Mouse (Mus musculus) erythroid progenitor cell, adult 5-6 weeks (primary cell): ENCODE data around the gene Tmub2. TPM values are rescaled to one million over a fixed set of nuclear protein-coding genes. Genes with fewer than 3 reads are reported as not detected.
A peak's percentile ranks its signal among the peaks of the same experiment; 100 is the strongest.

Source experiments
- ATAC-seq: replicated peaks from 2 replicates; pipeline ENCODE4 v1.8.0; 2016; ENCODE audit warnings: moderate number of reproducible peaks, mild to moderate bottlenecking, moderate TSS enrichment, inconsistent platforms; ENCODE audit not compliant: poor library complexity, low FRiP score, severe bottlenecking
- total RNA-seq, 2 experiments: library from RNA; stranded (forward) in 1 of 2; stranded (reverse) in 1 of 2; fragments of 150-400 nt in 1 of 2; fragments of 186-747, 209-891 nt in 1 of 2; gene quantifications; 2 replicates each; pipeline versions ENCODE4 v1.2.3 to v1.2.4; 2015 to 2017; ENCODE audit warnings: low replicate concordance in 2 of 2

Gene Tmub2
- total RNA-seq, 2 experiments from 2014 or later: 36.9 to 46.1 TPM

DNA sequence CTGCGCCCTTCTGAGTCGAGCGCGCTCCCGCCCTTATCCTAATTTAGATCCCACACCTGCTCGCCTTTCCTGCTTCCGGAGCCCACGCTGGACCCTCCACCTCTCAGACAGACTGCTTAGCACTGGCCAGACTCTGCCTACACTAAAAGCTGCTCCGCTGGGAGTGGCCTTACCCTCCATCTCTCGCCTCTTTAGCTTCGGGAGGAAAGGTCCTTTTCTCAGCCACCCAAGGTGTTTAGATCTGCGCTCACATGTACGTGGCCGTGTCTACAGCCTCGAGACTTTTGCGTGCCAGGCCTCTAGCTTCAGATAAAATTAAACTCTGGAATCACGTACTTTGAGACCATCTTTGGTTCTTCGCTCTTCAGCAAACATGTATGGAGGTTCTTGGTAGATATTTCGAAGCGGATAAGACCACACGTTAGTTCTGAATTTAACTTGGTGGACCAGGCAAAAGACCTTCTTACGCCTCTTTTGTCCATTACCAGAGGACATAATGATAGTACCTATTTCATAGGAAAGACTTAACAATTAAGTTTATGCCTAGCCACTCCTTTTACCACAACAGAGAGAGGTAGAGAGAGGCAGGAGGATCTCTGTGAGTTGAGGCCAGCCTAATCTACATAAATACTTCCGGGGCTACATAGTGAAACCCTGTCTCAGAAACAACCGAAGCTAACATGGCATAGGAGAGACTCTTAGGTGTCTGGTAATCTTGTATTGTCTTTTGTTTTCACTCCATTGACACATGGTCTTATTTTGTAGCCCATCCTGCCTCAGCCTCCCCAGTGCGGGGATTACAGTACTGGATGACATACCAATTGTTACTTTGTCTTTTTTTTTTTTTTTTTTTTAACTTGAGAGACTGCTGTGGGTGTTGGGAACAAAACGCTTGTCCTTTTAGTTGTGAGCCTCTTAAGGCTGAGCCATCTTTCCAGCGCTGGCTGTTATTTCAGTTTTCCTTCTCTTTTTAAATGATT lies 13.1 kb downstream of the Tmub2 start:
- peak; percentile 36 for ATAC-seq

DNA sequence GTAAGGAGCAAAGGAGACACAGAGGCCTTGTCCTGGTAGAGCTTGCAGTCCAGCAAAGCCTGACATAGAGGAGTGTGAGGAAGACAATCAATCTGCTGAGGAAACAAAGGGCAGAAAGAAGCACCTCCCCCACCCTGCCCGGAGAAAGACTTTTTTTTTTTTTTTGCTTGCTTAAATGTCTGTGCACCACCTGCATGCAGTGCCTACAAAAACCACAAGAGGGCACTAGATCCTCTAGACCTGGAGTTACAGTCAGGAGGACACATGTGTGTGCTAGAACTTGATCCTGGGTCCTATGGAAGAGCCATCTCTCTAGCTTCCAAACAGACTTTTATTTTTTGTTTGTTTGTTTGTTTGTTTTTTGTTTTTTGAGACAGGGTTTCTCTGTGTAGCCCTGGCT lies 15.1 kb downstream of the Tmub2 start:
- ATAC-seq: no peak

DNA sequence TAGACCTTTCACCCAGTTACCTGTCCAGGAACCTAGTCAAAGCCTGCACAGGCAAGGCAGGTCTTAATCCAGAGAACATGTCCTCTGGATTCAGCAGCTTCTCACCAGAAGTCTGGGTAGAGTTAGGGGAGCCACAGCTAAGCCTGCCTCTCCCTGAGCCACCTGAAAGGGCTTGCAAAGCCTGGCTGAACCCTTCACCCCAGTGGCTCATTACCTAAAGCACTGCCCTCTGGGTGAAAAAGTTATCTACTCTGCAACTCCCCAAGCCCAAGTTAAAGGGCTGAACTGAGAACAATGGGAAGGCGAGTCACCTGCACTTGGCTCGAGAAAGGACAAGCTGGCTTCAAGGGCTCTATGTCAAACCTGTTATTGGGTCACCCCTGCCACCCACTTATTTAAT lies 19.4 kb downstream of the Tmub2 start:
- ATAC-seq: no peak

DNA sequence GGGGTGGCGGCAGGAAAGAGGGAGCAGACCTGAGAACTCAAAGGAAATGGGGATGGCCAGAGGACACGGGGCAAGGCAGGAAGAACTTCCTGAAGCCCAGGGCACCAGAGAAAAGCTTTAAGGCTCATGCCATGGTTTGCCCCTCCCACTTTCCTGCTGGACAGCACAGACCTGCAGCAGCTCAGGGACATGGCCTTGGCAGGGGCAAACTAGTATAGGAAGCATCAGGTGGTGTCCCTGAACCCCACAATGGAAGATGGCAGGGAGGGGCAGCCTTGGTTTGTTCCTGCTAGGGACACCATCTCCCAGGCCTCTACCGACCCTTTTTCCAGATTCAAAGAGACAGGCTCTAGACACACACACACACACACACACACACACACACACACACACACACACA lies 20.6 kb downstream of the Tmub2 start:
- no peak for ATAC-seq

DNA sequence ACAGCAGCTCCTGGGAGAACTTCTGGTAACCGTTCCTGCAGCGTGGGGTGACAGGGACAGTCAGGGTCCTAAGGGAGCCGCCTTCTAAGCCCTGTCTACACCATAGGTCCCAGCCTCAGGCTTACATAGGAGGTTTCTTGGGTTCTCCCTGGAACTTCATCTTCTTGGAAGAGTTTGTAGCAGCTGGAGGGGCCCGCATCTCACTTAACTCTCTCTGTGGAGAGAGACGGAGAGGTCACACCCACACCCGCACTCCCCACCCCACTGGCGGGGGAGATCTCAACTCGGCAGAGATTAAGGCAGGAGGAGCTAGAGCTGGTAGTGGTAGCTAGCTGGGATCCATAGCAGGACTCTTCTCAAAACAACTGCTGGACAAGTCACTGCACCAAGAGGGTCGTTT lies 23.4 kb downstream of the Tmub2 start:
- ATAC-seq: no peak

DNA sequence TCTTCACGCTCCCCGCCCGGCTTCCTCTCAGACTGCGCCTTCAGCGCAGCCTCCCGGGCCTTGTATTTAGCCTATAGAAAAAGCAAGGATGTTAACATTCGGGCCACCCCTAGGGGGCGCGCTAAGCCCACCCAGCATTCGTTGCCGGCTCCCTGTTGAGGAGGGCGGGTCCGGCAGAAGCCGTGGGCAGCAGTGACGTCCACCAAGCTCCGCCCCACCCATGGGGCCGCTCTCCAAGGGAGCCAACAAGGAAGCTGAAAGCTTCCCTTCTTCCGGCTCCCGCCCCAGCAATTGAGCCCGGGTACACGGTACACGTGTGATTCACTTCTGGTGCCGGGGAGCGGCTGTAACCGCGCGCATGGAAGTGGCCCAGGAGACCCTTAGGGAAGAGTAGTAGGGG lies 24.2 kb downstream of the Tmub2 start:
- ATAC-seq: peak; percentile 93

DNA sequence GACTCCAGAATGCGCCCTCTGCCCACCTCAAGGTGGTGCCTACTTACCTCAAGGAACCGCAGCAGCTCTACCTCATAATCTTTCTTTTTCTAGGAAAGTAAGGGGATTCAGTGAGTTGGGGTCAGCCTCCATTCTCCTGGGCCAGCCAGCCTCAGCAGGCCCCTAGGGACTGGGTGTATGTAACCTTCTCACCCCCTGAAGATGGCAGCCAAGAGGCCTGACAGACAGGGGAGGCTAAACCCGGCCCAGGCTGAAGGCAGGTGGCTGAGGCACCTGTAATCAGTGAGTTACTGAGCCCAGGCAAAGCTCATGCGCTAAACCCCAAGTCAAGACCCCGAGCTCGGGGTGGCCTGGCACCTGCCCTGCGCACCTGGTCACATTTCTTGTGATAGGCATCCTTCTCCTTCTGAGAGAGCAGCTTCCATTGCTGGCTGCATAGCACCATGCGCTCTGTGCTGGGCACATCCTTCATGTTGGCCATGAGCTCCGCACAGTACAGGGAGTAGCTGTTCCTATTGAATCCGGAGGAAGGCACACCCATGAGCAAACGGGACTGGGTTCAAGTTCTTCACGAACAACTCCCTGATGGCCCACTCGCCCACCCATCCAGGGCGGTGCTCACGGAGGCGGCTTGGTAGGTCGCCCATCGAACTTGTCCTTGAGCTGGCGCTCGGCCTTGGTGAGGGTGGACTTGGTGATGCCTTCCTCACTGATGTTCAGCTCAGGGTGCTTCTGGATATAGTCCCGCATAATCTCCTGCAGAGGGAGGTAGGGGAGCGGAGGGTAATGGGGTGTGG lies 25.3 kb downstream of the Tmub2 start:
- ATAC-seq: no peak

DNA sequence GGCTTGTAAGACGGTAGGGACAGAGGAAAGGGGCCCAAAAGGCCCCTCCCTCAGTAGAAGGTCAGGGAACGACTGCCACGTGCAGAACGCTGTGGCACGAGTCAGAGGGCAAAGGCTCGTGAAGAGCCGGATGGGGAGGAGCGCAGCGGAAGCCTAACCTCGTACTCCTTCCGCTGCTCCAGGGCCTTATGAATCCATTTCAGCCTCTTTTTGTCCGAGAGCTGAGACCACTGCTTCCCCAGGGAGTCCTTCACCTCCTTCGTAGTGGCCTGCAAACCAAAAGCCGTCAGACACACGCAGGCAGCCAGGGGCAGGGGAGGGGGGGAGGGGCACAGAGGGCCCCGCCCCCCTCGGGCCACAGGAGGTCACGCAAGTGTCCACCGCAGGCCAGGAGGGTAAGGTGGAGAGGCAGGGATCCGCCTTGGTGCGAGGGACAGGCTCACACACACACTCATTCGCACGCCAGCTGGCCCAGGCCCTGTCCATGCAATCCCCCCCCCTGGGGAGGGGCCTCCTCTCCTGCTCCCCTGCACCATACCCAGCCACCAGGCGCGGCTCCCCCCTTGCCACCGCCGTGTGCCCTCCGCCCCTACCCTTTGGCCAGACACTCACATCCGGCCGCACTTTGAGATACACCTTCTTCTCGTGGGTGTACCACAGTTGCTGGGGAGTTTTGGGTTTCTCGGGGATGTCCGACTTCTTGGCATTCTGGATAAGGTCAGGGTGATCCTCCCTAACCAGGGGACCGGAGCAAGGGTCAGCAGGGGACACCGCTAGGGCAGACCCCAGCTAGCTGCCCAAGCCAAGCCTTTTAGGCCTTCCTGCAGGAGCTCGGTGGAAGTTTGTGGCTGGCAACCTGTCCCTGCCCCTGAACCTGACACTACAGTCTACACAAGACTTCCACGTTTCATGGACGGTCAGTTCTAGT lies 26.3 kb downstream of the Tmub2 start:
- no peak for ATAC-seq

DNA sequence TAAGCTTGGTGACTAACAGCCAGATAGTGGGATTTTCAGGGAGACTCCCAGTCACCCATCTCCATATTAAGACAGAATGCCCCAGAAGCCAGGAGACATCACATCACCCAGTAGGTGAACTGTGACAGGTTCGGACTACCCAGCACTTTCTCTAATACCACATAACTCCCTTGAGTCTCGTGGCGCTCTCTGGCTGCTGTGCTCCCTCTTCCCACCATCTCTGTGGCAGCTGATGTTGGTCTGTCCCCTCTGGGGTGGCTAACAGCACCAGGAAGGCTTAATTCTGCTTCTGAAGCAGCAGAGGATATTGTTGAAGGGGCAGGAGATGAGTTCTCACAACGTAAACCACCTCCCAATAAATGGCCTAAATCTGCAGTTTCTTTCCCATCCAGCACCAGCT lies 27.2 kb downstream of the Tmub2 start:
- no peak for ATAC-seq

DNA sequence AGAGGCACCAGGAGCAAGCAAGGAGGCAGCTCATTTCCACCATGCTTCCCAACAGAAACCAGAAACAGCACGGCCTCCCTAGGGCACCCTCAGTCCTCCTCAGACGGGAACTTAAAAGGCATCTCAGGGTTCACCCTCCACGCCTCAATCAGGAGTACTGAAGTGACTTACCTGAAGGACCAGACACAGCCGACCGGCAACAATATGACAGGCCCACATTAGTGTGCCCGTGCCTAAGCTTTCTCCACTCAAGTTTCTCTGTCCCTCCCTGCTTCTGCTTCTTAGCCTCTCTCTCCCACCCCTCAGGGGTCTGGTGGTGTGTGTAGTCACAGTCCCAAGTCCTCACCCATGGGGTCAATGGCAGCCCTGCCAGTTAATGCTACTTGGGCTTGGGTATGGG lies 27.9 kb downstream of the Tmub2 start:
- no peak for ATAC-seq

DNA sequence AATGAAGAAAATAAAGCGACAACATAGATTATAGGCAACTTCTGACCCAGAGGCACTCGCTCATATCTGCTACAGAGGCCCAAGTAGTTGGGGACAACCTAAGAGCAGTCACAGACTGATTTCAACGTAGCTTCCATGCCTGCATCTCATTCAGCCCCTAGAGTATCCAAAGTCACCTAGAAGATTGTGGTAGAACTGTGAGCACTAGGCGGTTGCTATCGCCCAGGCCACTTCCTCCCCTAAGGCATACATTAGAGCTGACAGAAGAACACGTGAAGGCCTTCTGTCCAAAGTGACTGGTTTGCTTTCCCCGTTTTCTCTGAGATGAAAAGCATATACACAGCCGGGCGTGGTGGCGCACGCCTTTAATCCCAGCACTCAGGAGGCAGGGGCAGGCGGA lies 29.6 kb downstream of the Tmub2 start:
- no peak for ATAC-seq

DNA sequence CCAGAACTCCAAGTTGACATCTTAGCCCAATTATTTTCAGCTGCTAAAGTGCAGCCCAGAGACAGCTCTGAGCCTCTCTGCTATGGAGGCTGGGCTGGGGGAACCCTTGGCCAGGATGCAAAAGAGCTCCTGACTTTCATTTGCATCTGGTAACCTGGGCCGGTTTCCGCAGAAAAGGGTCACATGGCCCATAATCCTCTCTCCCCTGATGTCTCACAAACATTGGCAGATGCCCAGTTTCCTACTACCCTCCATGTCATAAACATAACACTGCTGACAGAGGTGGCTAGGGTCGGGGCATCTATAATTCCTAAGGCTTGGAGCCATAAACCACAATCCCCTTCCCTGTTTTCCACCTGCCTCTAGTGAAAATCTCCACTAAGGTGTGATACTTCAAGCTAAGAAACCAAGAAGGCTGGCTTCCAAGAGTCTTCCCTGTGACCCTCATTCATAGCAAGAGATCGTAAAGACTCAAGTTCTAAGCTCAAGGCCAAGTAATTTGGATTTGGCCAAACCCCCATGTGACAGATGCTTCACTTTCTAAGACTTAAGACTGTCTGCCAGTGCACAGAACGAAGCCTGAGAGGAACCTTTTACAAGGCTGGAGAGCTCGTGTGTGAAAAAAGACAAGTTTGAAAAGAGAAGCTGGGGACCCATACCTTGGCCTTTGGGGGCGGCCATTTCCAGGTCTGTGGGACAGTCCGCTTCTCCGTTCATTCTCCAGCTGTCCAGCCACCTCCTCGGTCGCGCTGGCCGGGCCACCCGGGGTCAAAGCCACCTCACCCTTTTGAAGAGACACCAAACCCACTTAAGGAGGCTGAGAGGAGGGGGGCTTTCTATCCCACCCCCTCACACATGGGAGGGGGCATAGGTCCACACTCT lies 31.2 kb downstream of the Tmub2 start:
- ATAC-seq: no peak

DNA sequence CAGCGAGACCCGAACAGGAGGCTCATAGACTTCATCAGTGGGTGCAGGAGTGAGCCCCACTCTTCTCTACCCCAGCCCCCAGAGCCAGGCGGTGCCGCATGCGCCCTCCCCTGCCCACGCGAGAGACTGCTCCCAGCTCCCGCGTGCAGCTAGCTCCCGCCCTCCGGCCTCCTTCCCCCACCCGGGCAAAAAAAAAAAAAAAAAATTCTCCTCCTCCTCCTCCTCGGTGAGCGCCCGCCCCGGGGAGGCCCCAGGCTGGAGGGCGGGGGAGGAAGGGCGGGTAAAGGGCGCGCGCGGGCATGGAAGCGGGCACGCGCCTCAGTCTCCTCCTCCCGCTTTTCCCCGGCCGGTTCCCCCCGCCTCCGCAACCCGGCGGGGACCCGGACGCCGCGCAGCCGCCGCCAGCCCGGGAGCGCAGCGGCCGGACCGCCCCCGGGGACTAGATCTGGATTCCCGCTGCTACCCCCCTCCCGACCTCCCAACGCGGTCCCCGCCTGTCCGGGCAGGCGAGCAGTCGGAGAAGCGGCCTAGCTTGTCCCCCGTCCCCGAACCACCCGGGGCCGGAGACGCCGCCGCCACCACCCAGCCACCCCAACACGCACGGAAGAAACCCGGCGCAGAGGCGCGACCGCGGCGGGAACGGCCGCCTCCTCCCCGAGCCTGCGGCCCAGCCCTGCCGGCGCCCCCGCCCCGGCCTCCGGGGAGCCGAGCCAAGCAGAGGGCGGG lies 32.0 kb downstream of the Tmub2 start:
- ATAC-seq: peak; percentile 66

DNA sequence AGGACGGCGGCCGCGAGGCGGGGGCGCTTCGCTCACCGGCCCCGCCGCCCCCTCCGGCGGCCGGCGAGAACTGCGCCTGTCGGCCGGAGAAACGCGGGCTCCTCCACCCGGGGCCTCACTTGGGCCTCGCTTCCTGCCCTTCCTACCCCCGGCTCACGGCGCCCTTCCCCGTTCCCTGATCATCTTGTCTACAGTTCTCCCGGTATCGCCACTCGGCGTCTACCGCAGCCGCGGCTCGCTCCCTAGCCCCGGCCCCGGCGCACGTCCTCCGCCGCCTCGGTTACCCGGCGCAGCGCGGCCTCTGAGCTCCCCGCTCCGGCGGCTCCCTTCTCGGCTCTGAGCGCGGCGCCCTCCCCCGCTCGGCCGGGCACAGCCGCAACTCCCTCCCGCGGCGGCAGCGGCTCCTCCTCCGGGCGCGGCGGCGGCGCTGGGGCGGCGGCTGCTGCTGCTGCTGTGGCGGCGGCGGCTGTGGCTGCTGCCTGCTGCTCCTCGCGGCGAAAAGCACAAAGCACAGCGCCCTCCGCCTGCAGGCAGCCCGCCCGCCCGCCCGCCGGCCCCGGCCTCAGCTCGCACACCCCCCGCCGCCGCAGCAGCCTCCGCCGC lies 32.7 kb downstream of the Tmub2 start:
- no peak for ATAC-seq

DNA sequence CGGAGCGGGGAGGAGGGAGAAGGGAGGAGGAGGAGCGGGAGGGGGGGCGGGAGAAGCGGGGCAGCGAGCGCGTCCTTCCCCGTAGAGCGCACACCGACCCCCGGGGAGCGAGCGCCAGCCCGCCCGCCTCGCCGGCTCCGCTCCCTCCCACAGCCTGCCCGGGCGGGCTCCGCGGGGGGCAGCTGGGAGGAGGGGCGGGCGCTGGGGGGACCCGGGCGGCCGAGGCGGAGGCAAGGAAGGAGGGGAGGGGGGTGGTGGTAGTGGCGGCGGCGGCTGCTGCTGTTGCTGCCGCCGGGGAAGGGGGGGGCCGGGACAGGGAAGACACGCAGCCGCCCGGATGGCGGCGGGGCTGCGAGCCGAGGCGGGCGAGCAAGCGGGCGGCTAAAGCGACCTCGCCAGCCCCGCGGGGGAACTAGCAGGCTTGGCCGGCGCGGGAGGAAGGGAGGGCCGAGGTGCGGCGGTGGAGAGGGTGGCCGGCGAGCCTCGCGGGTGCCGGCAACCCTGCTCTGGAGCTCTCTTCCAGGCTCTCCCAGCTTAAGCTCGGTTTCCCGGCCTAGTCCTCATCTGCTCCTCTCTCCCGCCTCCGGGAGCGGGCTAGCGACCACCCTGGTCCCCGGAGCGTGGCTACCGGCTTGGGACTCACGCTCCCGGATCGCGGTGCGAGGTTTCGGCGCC lies 33.3 kb downstream of the Tmub2 start:
- ATAC-seq: no peak

DNA sequence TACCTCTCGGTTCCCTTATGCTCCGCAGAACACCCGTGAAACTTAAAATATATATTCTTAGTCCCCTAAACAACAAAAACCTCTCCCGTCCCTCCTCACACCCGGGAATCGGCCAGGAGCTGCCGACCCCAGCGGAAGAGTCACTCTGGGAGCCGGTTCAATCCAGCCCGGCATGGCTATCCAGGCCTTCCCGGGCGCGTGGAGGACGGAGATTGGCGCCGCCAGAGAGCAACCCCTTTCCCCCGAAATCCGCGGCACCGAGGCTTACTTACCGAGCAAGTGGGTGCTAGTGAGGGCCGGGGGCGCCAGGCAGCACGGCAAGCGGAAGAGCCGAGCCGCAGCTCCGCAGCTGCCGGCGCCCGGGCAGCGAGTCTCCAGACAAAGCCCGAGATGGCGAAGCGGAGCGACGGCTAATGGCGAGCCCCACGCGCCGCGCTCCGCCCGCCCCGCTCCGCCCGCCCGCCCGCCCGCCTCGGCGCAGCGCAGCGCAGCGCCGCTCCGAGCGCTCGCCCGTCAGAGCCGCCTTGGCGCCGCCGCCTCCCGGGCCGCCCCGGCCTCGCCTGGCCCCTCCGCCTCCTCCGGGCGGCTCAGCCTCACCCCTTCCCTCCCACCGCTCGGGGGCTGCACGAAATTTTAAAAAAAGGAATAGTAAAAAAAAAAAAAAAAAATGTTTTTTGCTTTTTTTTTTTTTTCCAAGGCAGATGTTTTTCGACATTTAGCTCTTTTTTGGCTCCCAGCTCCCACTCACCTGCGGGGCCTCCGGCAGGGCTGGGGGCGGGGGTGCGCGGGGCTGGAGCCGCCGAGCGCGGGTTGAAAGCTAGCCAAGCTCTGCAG lies 34.1 kb downstream of the Tmub2 start:
- no peak for ATAC-seq

DNA sequence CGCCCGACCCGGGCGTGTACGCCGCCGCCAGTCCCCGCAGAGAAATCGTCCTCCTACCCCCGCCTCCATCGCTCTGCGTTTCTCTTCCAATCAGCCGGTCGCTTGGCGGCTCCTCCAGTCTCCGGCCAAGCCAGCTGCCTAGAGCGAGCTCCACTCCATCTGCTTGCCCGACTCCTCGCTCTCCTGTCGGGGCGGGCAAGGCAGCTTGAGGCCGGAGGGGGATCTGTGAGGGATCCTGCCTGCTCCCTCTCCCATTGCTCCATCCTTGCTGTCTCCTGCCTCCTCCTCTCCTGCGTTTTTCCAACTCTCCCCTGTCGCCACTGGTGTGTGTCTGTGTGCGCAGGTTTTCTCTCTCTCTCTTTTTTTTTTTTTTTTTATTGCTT lies 34.7 kb downstream of the Tmub2 start, which contains the start of gene Ubtf:
Ubtf (minus strand) TSS at position 333 of the 383 bp plus-strand sequence.
- ATAC-seq: peak; percentile 60
